Mouse (Mus musculus) liver, embryonic 18 days (tissue): Measurements from ENCODE around the gene Clmn. TPM values are rescaled to one million over a fixed set of nuclear protein-coding genes. Genes with fewer than 3 reads are reported as not detected.

Experiments
- polyA plus RNA-seq: library from polyadenylated mRNA; depleted of rRNA; stranded (reverse); fragments of >200 nt; gene quantifications from 2 replicates; pipeline ENCODE4 v1.2.3, GENCODE M21; 2012; rRNA removed

Clmn gene
- 1.7 and 1.8 TPM in 2 replicates for polyA plus RNA-seq

DNA sequence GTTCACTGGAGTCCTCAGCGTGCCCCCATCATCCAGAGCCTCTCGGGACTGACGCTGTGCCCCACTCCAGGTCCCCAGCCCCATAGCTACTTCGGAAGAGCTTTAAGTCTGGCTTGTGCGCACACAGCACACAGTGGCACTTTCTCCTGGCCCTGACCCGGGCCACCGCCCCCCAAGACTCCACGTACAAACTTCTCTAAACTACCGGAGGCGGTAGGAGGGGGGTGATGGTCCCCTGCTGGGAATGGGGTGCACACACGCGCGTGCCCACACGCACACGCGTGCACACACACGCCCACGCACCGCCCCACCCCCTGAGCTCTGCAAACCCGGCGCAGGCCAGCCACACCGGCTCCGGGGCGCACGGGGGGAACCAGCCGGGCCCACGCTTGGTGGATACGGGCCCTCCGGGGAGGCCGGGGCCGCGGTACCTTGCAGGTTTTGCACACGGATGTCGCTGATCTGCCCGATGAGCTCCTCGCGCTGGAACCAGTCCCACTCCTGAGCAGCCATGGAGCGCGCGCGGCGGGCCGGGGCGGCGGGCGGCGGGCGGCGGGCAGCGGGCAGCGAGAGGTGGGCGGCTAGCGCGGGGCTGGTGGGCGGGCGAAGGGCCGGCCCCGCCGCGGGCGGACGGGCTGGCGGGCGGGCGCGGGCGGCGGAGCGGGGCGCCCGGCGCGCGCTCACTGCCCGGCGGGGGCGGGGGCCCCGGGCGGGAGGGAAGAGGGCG lies at the start of gene Clmn:
Clmn (minus strand) TSS at position 638 of the 727 bp plus-strand sequence.

DNA sequence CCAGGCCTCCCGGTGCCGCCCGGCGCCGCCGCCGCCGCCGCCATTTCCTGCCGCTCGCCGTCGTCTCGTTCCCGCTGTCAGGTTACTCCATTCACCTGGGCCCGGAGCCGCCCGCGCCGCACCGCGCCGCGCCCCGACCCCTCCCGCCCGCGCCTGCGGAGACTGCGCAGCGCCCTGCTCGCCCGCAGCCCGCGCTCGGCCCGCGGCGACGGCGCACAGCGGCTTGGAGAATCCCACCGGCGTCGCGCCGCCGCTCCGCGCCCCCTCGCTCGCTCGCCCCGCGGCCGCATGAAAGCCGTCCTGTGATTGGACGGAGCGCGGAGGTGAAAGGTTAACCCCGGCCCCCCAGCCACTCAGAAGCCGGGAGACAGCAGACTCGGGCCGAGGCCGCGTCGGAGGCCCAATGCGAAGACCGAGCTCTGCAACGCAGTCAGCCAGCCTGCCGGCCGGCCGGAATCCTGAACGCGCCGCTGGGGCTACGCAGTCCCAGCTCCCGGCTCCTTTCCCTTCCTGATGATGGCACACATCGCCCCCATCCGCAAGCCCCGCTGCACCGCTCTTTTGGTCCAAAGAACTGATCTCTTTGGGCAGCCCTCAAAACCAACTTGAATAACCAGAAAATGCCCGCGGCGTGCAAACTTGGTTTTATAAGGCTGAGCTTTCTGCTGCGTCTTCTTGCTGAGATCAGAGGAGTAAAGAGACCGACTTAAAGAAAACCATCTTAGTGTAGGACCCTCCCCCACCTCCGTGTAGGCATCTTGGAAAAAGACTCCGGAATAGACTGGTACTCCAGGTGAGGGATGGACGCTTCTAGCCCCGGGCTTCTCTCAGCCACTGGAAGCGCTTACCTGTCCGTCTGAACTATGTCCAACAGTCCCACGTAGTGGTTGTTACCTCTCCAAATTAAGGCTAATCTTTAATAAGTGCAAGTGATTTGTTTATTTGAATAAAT lies 112.8 kb downstream of the Clmn start, which contains the start of gene Dicer1:
Dicer1 (minus strand) TSS at position 139 of the 952 bp plus-strand sequence.

Other genes with a start within 250 kb of the Clmn start
- 4.7 and 5.5 TPM in 2 replicates for gene Dicer1, start 113.1 kb downstream of the Clmn start, polyA plus RNA-seq
- gene Syne3, start 144.7 kb upstream of the Clmn start, polyA plus RNA-seq, result 2.1 and 2.2 TPM in 2 replicates
- gene Glrx5, start 167.6 kb upstream of the Clmn start, polyA plus RNA-seq, result 133 and 138 TPM in 2 replicates